Mouse (Mus musculus) Patski (cell line): Measurements from ENCODE around the gene Spire2. TPM values are rescaled to one million over a fixed set of nuclear protein-coding genes. Genes with fewer than 3 reads are reported as not detected.

Experiments used
- ATAC-seq: fragments of 100-300 bp; one replicate; pipeline ENCODE4 v1.8.0; 2021
- CTCF ChIA-PET: fragments of 350-600 bp; sonication (Branson Sonifier 250); formaldehyde crosslinking; loops from one replicate; lab custom pipeline; 2022; ENCODE audit warnings: inconsistent platforms; lab: Charles Lee
- POLR2A ChIA-PET: fragments of 350-600 bp; sonication (Branson Sonifier 250); formaldehyde crosslinking; loops from one replicate; lab custom pipeline; 2022; ENCODE audit warnings: antibody characterized with exemption, inconsistent platforms; lab: Charles Lee
- DNase-seq: peaks from one replicate; pipeline ENCODE4 v3.0.0-alpha.2; 2011; ENCODE audit warnings: low read depth, low spot score
- H3K27me3 ChIP-seq: fragments of 371-371 bp; one replicate; pipeline ENCODE4 v1.5.1; 2021
- CTCF ChIP-seq: fragments of 100-300 bp; IDR thresholded peaks from one replicate; pipeline ENCODE4 v1.5.1; 2021
- in situ Hi-C: fragments of 300-500 bp; cut with MboI; formaldehyde crosslinking; loops from 3 replicates; pipeline ENCODE4 v1.11.1; 2018; ENCODE audit warnings: low pct_unique_long_range_greater_than_20kb, mixed read lengths
- polyA plus RNA-seq: library from polyadenylated mRNA; unstranded; gene quantifications from one replicate; pipeline ENCODE4 v1.2.3, GENCODE M21; 2021

The Spire2 gene
- polyA plus RNA-seq, 1 experiment from 2014 or later: 7.1 TPM

DNA sequence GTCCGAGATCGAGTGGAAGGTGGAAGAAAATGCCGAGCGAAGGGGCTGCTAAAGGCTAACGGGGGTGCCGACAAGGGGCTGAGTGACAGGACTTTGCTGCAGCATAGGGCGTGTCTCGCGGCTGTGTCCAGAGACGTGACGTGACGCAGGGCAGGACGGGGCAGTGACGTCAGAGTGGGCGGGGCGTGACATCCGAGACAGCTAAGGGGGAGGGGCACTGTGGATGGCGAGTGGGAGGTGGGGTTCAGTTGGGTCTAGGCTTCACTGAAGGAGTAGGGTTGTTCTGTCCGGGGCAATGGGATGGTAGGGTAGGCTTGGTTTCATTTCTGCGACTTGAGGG lies 41.7 kb downstream of the Spire2 start:
- POLR2A ChIA-PET: interaction anchor here (0.8 kb wide), 1 partner anchor 33 kb away, joined by 3 read pairs; the partner anchor contains the start of gene Mc1r
- no peak for TF ChIP-seq CTCF
- ATAC-seq: peak; percentile 48

DNA sequence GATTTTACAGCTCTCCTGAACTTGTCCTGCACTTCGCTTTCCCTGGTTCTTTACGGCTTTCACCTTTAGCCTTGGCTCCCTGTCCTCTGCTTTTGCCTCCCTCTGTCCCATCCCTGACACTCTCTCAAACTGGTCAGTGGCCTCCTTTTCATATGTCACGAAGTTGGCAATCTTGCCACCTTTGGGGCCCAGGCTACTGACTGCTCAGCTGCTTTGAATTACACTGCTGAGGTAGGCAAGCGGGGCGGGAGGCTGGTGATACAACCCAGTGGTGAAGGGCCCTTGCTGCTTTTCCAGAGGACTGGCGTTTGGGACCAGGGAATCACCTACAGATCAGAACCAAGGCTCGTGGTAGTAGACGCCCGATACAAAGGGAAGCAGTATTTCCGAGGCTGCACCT lies 43.2 kb downstream of the Spire2 start:
- in situ Hi-C loops: no loop called here
- POLR2A ChIA-PET: interaction anchor here (1.1 kb wide), 1 partner anchor 9 kb away, joined by 3 read pairs; no protein-coding TSS in a partner anchor
- ATAC-seq (no peak), DNase-seq (no peak)
- CTCF ChIA-PET: interaction anchor here (1.1 to 3.3 kb wide), 2 partner anchors 9 to 31 kb away, joined by 3 to 10 read pairs; partner anchors contain the start of gene Mc1r
- H3K27me3 ChIP-seq: no peaks in the 10 kb centered on the region
- no peak for TF ChIP-seq CTCF

More for the DNA sequence above, 41.7 kb downstream of the Spire2 start:
- in situ Hi-C loops: no loop called here
- H3K27me3 ChIP-seq: no peaks in the 10 kb centered on the region
- DNase-seq: peak; percentile 54
- CTCF ChIA-PET: interaction anchor here (0.8 to 0.9 kb wide), 2 partner anchors 8 to 69 kb away, joined by 3 to 4 read pairs; no protein-coding TSS in a partner anchor

DNA sequence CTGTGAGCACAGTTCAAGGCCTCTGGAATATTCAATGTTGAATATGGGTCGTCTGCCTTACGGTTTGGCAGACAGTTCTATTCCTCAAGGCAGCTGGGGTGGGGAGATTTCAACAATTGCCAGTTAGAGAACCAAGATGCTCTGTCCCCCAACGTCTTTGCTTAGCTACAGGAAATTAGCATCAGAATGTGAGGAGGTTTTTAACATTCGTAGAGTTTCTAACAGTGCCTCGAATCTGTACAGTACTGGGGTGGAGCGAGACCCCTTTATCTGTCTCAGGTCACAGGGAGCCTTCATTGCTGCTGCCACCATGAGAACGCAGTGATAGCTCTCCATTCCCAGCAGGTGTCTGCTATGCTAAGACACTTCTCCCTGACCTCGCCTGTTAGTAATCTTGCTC lies 43.6 kb downstream of the Spire2 start:
- no peak for TF ChIP-seq CTCF
- no peaks in the 10 kb centered on the region for H3K27me3 ChIP-seq
- in situ Hi-C loops: no loop called here
- ATAC-seq (no peak), DNase-seq (no peak)
- ChIA-PET CTCF (interaction anchor here (1.1 to 3.3 kb wide), 2 partner anchors 9 to 31 kb away, joined by 3 to 10 read pairs; partner anchors contain the start of gene Mc1r), POLR2A (no interaction called here)

DNA sequence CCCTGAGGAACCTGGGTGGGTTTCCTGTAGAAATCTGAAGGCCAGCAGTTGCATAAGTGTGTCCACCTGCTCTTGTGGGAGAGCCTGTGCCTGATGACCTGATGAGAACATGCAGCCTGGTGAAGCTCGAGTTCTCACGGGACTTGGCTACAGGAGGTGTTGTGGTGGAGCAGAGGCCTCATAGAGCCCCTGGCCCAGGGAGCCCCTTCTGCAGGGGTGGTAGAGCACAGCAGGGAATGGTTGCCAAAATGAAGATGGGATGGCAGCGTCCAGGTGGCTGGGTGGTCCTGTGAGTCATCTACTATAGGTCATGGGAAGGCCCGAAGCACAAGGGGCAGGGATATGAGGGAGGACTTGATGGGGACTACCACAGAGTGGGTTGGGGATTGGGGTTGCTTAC lies 49.2 kb downstream of the Spire2 start:
- no peak for TF ChIP-seq CTCF
- POLR2A ChIA-PET: no interaction called here
- DNase-seq (no peak), ATAC-seq (no peak)
- CTCF ChIA-PET: interaction anchor here (1.0 kb wide), 1 partner anchor 8 kb away, joined by 3 read pairs; no protein-coding TSS in a partner anchor
- in situ Hi-C loops: no loop called here
- H3K27me3 ChIP-seq: no peaks in the 10 kb centered on the region

DNA sequence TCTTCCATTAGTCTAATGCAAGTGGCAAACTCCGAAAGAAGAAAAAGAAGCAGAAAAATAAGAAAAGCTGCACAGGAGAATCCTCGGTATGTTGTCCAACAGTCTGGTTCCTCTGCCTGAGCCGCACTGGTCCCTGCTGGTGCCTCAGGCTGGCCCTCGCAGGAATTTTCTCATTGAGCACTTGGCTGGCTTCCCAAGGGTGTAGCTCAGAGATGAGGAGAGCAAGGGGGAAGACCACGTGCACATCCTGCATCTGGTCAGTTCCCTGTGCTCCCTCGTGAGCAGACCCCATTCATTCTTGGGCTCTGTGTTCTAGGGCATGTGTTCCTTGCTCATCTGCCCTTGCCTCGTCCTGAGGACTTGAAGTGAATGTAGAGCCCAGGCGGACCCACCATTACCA lies 50.0 kb downstream of the Spire2 start:
- no peak for ATAC-seq
- no peak for TF ChIP-seq CTCF

DNA sequence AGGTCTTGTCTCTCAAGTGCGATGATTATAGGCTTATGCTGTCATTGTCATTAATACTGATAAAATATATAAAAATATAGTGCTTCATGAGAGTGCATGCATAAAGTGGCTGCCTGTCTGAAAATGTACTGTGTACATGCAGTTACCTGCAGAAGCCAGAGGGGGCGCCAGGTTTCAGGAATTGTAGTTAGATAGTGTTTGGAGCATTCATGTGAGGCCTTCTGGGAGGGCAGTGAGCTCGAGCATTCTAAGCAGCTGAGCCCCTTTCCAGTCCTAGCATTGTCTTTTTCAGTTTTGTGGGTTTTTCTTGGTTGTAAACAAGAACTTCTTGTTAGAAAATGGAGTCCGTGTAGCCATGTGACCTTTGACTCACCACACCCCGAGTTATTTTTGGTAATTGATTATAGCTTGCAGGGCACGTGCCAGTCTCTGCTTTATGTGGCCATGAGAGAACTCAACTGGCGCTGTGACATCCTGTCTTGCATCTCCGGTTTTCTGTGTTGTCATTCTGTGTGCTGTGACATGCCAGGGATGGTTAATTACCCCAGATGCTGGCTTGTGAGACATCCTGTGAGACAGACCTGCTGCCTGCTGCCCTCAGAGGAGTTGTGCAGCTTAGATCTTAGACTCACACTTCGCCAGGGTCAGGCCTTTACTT lies 52.5 kb downstream of the Spire2 start:
- TF ChIP-seq CTCF: no peak
- DNase-seq (no peak), ATAC-seq (no peak)
- H3K27me3 ChIP-seq: no peaks in the 10 kb centered on the region
- in situ Hi-C loops: no loop called here
- ChIA-PET POLR2A (interaction anchor here (0.7 to 1.0 kb wide), 2 partner anchors 10 to 91 kb away, joined by 3 to 4 read pairs; no protein-coding TSS in a partner anchor), CTCF (interaction anchor here (0.8 to 1.5 kb wide), 5 partner anchors 9 to 73 kb away, joined by 3 read pairs; no protein-coding TSS in a partner anchor)

More for the DNA sequence above, 50.0 kb downstream of the Spire2 start:
- CTCF ChIA-PET: interaction anchor here (1.0 kb wide), 1 partner anchor 8 kb away, joined by 3 read pairs; no protein-coding TSS in a partner anchor
- H3K27me3 ChIP-seq: no peaks in the 10 kb centered on the region
- in situ Hi-C loops: no loop called here
- POLR2A ChIA-PET: no interaction called here
- no peak for DNase-seq

DNA sequence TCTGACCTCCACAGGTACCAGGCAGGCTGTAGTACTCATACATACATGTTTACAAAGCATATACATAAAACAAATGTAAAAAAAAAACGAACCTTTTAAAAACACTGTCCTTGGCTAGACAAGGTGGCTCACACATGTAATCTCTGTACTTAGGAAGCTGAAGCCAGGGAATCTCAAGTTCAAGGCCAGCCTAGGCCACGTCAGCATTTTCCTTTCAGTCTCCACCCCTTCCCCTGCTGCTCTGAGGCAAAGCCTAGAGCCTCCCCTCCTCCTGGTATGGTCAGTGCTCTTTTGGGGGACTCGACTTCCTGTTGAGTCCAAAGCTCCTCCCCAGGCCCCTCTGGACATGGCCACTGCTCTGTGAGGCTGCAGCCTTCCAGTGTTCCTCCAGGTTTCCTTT lies 54.5 kb downstream of the Spire2 start:
- no peak for ATAC-seq

DNA sequence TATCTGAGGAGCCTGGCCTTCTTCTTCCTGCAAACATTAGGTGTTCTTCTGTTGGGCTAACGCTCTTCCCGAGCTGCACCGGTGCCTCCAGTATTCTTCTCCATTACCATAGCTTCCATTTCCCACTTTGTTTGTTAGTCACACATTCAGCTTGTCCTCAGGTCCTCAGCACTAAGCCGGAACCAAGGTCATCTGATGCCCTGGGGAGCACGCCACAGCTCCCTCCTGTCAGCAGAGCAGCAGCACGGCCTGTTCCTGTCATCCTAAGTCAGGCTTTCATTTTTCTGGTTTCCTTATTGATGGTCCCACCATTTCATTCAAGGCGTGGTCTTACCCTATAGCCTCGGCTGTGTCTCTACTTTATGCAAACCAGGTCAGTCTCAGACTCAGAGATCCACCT lies 55.3 kb downstream of the Spire2 start:
- CTCF ChIA-PET: no interaction called here

More for the DNA sequence above, 54.5 kb downstream of the Spire2 start:
- ChIA-PET POLR2A (no interaction called here), CTCF (no interaction called here)
- in situ Hi-C loops: no loop called here
- no peaks in the 10 kb centered on the region for H3K27me3 ChIP-seq
- no peak for TF ChIP-seq CTCF
- DNase-seq: no peak

DNA sequence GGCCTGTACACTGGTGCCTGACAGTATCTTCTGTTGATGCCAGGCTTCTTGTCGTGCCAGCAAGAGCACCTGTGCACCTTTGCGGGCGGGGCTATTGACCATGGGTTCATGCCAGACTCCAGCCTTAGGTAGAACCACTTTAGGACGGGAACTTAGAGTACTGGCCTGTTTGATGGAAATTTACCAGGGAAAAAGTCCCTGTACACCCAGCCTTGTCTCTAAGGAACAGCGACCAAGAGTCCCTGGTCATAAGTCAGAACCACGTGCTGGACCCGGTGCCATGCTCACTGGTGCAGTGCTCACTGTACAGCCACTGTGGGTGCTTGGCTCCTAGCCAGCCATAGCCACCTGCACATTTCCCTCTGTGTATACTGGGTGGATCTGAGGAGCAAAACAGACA lies 56.5 kb downstream of the Spire2 start:
- in situ Hi-C loops: no loop called here
- ChIA-PET CTCF (no interaction called here), POLR2A (no interaction called here)
- H3K27me3 ChIP-seq: no peaks in the 10 kb centered on the region
- ATAC-seq: no peak
- TF ChIP-seq CTCF: no peak
- DNase-seq: no peak

More for the DNA sequence above, 55.3 kb downstream of the Spire2 start:
- no peaks in the 10 kb centered on the region for H3K27me3 ChIP-seq
- no peak for DNase-seq
- POLR2A ChIA-PET: no interaction called here
- no peak for TF ChIP-seq CTCF
- in situ Hi-C loops: no loop called here
- ATAC-seq: no peak

DNA sequence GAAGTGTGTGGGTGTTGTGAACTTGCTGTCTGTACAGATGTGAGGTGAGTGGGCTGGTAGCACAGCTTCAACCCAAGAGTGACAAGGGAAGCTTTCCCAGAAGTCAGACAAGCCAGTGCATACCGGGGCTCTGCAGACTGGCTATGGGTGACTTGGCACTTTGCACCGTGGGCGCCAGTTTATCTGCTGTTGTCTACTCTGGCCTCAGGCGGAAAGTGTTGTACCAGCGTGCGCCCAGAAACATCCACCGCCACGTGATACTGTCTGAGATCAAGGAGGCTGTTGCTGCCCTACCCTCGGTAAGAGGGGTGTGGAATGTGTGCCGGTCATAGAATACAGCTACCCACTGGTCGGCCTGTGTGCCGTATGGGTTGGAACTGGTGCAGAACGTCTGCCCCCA lies 65.8 kb downstream of the Spire2 start:
- DNase-seq: no peak
- ATAC-seq: no peak
- TF ChIP-seq CTCF: no peak
- ChIA-PET CTCF (interaction anchor here (1.9 kb wide), 1 partner anchor 8 kb away, joined by 12 read pairs; the partner anchor contains the start of gene Mc1r), POLR2A (interaction anchor here (1.1 kb wide), 1 partner anchor 19 kb away, joined by 3 read pairs; no protein-coding TSS in a partner anchor)
- no peaks in the 10 kb centered on the region for H3K27me3 ChIP-seq
- in situ Hi-C loops: no loop called here

DNA sequence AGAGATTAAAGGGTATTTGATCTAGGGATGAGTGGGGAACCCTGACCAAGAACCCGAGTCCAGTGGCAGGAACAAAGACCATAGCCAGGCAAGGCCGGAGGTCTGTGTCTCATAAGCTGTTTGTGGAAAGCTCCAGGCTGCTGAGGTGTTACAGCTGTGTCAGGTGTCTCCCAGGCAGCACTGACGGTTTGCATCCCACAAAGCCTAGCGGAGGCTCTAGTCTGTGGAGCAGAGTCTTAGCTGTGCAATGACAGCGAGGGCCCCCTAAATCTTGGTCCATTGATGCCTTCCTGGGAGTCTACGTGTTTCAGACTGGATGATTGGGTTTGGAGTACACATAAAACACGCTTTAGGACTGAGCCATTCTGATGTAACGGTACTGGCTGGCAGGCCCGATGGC lies 69.4 kb downstream of the Spire2 start:
- POLR2A ChIA-PET: no interaction called here
- no peaks in the 10 kb centered on the region for H3K27me3 ChIP-seq
- no peak for DNase-seq
- no peak for ATAC-seq
- no peak for TF ChIP-seq CTCF
- CTCF ChIA-PET: no interaction called here
- in situ Hi-C loops: no loop called here
